Mouse (Mus musculus) CD8-positive naive resting alpha-beta T cell, adult 2 months (primary cell): Measurements from ENCODE around the gene Nploc4.

Source experiments
- DNase-seq, 2 experiments: peaks; one replicate each; pipeline ENCODE4 v3.0.0; 2022; ENCODE audit warnings: low read depth in 2 of 2, low spot score in 2 of 2

Nploc4 gene

DNA sequence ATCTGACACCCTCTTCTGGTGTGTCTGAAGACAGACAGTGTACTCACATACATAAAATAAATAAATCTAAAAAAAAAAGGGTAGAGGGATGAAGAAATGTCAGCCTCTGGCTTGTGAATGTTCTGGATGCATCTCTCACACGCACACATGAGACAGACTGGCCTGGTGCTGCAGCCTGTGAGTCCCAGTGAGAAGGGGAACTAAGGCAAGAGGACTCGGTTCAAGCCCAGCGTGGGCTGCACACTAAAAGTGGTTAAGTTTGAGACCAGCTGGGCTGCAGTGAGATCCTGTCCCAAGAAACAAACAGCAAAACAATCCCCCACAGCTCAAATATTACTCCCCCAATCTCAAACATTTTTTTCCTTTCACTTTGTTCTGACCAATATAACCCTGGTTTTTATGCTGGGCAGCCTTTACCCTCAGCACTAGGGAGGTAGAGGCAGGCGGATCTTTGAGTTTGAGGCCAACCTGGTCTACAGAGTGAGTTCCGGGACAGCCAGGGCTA is 94.8 kb downstream of the Nploc4 start:
- no peak for DNase-seq

DNA sequence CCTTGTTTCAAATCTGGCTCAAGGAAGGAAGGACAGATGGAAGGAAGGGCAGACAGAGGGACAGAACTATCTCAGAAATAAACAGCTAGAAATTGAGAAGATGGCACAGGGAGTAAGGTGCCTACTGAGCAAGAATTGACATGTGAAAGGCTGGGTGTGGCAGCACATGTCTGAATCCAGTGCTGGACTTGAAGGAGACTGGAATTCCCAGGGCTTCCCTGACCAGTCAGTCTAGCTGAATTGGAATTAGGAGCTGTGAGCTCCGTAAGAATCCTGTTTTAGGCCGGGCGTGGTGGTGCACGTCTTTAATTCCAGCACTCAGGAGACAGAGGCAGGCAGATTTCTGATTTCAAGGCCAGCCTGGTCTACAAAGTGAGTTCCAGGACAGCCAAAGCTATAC is 95.8 kb downstream of the Nploc4 start:
- no peak for DNase-seq

DNA sequence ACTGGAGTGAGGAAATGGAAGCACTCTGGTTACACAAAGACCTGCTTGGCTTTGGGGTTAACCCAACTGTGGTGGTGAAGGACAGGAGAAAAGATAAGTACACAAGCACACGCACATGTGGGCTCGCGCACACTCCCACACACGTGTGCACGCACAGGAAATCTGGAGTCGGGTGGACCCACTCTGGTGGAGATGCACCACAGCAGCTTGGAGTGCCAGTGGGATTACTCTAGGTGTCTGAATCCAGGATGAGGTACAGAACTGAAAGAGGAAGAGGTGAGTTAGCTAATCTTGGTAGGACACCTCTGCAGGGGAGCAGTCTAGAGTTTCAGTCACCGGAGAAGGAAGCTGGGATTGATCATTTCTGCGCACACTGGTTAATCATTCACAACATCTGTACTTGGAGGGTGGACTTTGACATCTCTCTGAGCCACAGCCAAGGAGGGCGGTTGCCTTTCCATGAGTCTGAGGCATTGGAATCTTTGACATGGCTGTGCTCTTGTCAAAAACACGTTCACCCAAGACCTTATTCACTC is 97.5 kb downstream of the Nploc4 start:
- DNase-seq, result no peak

DNA sequence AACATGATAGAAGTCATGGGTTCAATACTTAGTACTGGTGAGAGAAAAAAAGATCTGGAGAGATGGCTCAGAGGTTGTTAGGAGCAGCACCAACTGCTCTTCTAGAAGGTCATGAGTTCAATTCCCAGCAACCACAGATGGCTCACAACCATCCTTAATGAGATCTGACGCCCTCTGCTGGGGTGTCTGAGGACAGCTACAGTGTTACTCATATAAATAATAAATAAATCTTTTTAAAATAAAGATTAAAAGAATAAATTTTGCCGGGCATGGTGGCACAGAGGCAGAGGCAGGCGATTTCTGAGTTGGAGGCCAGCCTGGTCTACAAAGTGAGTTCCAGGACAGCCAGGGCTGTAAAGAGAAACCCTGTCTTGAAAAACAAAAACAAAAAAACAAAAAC is 98.7 kb downstream of the Nploc4 start:
- DNase-seq, result no peak

DNA sequence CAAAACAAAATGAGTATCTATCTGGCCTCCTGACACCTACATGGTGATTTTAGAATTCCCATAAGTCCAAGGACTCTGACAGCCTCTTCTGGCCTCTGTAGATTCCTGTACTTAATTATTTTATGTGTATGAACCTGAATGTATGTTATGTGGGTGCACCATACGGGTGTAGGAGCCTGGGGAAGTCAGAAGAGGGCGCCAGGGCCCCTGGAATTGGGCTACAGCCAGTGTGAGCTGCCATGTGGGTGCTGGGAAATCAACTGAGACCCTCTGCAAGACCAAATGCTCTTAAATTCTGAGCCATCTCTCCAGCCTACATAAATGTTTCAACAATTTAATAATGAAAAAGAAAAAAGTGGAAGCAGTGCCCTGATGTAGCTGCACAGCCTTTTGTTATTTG is 100.1 kb downstream of the Nploc4 start:
- DNase-seq, result no peak

DNA sequence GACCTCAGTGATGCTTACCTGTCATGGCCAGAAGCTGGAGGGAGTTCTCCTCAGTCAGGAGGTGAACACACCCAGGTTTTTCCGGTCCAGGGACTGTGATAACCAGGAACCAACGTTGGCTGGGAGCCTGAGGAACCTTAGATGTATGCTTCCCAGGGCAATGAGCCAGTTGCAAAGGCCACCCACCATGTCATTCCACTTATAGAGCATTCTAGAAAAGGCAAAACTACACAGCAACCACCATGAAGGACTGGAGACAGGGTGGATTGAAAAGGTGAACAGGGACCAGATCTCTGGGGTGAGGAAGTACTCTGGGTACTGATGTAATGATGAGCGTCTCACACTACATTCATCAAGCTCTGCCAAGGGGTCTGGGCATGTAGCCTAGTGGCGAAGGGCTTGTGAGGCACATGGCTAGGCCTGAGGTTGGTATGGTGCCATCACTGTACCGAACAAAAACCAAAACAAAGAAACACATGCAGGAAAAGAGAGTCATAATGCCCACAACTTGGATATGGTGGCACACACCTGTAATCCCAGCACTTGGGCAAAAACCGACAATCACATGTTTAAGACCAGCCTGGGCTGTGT is 102.0 kb downstream of the Nploc4 start:
- DNase-seq, result no peak
